Mouse (Mus musculus) right cerebral cortex, adult 18-20 months (tissue): ENCODE results near the gene Vkorc1l1.

ENCODE experiments used
- DNase-seq: peaks from one replicate; pipeline ENCODE4 v3.0.0; 2022; ENCODE audit warnings: mixed read lengths

Gene Vkorc1l1

DNA sequence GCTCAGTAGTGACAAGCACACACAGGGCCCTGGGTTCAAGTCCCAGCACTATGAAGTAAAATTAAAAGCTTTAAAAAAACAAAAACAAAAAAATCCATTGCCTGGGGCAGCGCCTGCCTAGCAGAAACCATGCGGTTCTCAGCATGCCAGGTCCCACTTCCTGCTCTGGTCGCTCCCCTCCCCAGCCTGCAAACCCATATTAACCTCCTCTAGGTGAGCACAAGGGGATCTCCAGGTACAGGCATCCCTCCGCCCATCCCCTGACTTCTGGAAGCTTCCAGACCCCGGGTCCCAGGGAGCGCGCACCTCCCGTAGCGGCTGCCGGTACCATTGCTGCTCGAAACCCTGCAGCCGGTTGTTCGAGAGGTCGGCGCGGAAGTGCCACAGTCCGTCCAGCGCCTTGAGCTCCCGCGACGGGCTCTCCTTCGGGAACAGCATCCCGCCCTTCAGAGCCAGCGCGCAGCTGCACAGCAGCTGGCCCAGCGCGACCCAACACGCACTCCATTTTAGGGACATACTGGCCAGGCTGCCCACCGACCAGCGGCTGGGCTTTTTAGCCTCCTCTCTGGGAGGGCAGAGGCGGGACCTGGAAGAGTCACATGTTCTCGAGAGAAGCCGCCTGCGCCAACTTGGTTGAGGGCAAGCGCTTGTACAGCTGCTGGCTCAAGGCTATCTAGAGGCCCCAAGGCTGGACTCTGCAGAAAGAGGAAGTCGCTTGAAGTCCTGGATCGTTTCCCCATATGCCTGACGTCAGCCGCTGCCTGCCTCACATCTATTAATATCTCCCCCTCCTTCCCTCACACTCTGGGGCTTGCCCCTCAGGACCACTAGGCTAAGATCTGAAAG is 60.8 kb downstream of the Vkorc1l1 start, which contains the start of gene Gusb:
Gusb (minus strand) TSS at position 749 of the 846 bp plus-strand sequence.
- DNase-seq = peak; percentile 70

DNA sequence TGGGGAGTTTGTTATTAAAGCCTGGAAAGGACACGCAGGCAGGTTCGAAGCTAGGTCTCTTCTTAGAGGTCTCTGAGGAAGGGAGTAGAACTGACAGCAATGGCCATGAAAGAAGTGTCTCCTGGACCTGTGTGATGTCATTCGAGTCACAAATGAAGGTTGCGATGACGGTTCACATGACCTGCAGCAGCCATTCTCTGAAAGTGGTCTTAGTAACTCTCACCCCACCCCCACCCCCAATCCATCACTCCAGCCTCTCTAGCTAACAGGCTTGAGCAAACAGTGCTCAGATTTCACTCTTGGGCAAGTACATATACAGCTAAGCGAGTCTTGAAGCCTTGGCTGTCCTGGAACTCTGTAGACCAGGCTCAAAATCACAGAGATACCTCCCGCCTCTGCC is 61.5 kb downstream of the Vkorc1l1 start:
- no peak for DNase-seq

- no peak for DNase-seq
These were observed 65.6 kb downstream of the Vkorc1l1 start for GRCm38 (mm10) chr5:130007344-130007743.

DNA sequence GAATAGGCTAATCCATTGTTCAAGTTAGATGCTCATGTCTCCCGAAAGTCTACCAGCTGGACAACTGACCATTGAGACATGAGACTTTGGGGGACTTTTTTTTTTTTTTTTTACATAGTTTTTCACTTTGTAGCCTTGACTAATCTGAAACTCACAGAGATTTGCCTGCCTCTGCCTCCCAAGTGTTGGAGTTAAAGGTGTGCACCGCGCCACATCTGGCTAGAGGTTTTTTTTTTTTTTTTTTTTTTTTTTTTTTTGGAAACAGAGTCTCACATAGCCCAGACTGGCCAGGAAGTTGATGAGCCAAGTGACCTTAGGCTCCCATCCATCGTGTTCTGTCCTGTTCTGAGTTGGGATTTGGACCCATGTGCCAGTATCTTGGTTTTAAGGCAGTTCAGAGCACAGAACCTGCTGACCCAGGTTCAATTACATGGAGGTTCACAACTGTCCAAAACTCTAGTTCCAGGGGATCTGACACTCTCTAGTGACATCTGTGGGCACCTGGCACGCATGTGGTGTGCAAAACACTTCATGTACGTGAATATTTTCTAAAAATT is 66.3 kb downstream of the Vkorc1l1 start:
- DNase-seq = no peak

DNA sequence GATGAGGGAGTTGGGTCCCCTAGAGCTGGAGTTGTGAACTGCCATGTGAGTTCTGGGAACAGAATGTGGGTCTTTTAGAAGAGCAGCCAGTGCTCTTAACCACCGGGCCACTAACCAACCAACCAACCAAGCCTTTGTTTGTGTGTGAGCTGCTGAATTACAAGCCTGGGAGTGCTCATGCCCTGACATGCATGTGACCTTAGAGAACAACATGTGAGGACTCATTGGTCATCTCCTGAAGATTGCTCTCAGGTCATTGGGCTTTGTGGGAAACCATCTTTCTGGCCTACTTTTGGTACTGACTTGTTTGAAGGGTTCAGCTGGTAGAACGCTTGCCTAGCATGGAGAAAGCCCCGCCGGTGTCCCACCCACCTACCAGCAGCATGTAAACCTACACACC is 68.0 kb downstream of the Vkorc1l1 start:
- DNase-seq = no peak

GRCm38 (mm10) chr5:130010961-130011360 is 69.2 kb downstream of the Vkorc1l1 start:
- DNase-seq = no peak

- no peak for DNase-seq
These were observed 73.3 kb downstream of the Vkorc1l1 start for GRCm38 (mm10) chr5:130015104-130015503.

- DNase-seq = no peak
These were observed 77.7 kb downstream of the Vkorc1l1 start for GRCm38 (mm10) chr5:130019461-130019860.

GRCm38 (mm10) chr5:130021361-130021966 is 79.7 kb downstream of the Vkorc1l1 start:
- DNase-seq = no peak

DNA sequence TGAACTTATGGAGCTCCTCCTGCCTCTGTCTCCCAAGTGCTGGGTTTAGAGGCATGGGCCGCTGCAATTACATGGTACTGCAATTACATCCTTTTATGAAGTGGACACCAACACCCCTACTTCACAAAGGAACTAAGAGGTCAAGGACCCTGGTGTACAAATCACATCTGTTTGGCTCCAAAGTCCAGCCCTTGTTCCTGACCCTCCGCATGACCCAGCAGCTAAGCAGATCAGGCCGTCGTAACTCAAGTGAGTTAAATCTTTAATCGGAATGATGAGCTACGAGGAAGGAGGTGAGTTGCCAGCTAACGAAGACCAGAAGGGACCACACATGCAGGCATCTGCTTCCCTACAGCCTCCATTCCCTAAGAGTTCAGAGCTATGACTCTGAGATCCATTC is 80.6 kb downstream of the Vkorc1l1 start:
- DNase-seq = no peak

GRCm38 (mm10) chr5:130023067-130023766 is 81.4 kb downstream of the Vkorc1l1 start:
- no peak for DNase-seq

- peak; percentile 74 for DNase-seq
These were observed 82.2 kb downstream of the Vkorc1l1 start for GRCm38 (mm10) chr5:130023767-130024539.

DNA sequence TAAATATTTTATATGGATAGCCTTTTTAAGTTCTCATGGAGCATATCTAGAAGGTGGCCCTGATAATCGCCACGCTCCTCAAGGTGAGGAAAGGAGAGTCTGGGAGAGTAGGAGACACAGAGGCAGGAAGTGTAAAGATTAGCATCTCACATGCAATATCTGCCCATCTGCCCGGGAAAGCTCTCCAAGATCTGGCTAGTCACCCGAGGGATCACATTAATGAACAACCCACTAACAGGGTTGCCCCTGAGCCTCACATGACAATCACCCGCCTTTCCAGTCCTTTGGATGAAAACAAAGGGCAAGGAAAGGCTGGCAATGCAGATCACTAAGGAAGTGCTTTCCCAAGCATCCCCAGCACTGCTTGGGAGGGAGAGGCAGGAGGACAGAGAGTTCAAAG is 85.4 kb downstream of the Vkorc1l1 start:
- no peak for DNase-seq

GRCm38 (mm10) chr5:130027696-130028095 is 85.9 kb downstream of the Vkorc1l1 start:
- no peak for DNase-seq

DNA sequence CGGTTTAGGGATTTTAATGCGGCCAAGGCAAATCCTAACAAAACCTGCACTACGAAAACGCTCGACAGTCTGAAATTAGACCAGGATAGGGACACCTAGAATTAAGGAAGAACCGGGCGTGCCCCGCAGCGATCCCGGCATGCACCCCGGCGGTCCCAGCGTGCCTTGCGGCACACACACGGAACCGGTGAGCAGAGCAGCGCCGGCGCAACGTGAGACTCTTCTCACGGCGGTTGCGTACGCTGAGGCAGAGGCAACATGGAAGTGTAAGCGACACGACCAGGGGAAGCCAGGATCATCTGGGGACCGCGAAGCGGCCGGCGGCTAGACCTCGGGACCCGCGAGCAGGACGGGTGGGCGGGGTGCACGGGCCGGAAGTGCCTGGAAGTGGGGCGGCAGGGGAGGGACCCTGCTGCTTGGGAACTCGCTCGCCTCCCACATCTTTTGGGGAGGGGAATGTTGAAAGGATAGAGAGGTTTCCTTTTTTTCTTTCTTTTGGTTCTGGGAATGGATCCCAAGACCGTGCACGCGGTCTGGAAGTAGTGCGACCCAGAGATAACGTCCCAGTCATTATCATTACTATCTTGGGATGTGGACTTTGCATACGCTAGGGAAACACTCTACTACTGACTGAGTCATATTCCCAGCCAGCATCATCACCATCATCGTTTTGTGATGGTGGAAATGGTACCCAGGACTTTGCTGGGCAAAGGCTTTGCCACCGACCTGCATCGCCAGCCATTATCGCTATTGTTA is 87.5 kb downstream of the Vkorc1l1 start, which contains the start of the genes Asl and Crcp:
Asl (minus strand) TSS at position 106 of the 756 bp plus-strand sequence.
Crcp (plus strand) TSS at position 149 of the 756 bp plus-strand sequence.
- DNase-seq = peak; percentile 93

DNA sequence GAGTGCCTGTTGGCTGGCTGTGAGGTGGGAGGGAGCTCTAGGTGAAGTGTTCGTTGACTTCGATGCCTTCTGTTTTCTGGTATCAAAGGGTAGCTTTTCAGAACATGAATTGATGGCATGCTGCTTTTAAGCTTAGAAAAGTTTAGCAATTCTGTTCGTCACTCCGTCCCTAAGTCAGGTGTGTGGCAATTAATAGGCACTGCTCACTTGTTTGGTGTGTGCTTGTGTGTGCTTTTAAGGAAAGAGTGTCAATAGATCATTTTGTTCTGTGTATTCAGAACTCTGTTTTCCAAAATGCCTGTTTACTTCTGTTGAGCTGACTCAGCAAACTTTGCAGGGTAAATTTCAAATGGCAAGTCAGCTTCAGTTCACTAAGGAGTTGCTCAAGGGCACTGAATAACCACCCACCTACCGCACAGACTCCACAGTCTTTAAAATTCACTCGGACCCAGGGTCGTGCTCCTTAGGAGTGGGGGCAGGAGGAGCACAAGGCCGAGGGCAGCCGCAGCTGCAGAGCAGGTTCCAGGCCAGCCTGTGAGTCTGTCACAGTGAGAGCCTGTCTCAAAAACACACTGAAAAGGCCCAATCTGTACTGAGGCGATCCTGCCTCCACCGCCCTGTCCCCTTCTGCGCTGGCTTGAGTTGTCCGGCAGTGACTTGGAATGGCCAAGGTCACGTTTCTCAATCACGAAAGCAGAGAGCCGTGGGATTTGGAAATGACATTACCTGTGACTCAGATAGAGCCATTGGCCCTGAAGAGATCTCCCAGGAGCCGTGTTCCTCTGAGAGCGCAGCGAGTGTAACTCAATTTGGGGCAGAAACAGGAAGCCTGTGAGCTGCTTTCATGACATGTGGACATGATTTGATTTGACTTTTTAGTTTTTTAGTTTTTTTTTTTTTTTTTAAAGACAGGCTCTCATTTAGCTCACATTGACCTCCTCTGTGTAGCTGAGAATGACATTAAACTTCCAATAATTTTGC is 89.9 kb downstream of the Vkorc1l1 start:
- no peak for DNase-seq

- no peak for DNase-seq
These were observed 92.1 kb downstream of the Vkorc1l1 start for GRCm38 (mm10) chr5:130033869-130034268.
